ENCODE assay signal across 8 mouse cellular contexts in the genomic region with DNA sequence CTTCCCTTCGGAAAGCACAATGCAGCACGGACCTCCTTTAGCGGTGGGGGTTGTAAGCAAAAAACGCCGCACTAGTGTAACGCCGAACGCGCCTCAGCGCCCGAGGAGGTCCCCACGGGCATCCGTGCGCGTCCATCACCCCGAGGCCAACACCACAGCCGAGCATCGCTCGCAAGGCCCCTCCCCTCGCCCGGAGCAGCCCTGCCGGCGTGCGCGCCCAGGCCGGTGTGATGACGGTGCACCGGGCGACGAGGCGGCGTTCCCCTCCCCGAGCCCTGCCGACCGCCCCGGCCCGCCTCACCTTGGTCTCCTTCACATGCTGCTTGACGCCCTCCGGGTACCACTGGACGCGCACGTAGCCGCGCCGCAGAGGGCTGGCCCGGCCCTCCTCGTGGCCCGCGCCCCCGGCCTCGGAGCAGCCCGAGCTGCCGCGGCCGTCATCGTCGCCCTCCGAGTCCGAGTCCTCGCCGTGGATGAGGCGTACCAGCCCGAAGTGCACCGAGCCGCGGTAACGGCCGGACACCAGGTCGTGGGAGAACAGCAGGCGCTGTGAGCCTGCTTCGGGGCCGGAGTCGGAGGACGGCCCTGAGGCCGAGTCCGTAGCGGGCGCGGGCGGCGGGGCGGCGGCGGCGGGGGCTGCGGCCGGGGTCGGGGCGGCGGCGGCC. TPM values are rescaled to one million over a fixed set of nuclear protein-coding genes. Genes with fewer than 3 reads are reported as not detected.
DNase-seq lines count a peak whose midpoint lies in the region; ATAC-seq and TF ChIP-seq lines count a peak whose summit lies in the region.

No protein-coding gene starts in this region.

- H3K36me3 ChIP-seq in intestine, postnatal 0 days (ENCODE audit: control insufficient read depth, insufficient read depth), result no peaks in the 10 kb centered on the region
- no peaks in the 10 kb centered on the region for H3K36me3 ChIP-seq in liver, embryonic 11.5 days (ENCODE audit: control insufficient read depth, insufficient read depth, low read length)
- no peaks in the 10 kb centered on the region for H3K36me3 ChIP-seq in midbrain, postnatal 0 days (ENCODE audit: insufficient read depth, low read length)

- peak; percentile 52 to 61 for DNase-seq in left cerebral cortex, adult 18-20 months (ENCODE audit: low spot score in 2 of 2)
- DNase-seq in left cerebral cortex, adult 11 months (ENCODE audit: low spot score), result no peak
- DNase-seq in cerebellum, postnatal 36 days, result peak; percentile 61 to 72
- peak; percentile 58 to 61 for DNase-seq in frontal cortex, postnatal 36 days (ENCODE audit: low spot score in 2 of 2)
- peak; percentile 70 for DNase-seq in liver, embryonic 11.5 days (ENCODE audit: low spot score)
- peak; percentile 36 for DNase-seq in midbrain, postnatal 0 days (ENCODE audit: low spot score)
- peak; percentile 53 to 63 for DNase-seq in spleen, postnatal 14 days (ENCODE audit: low spot score in 2 of 2)

- under 1% methylated on average over 88 of the region's 91 CpGs for WGBS in intestine, postnatal 0 days
- under 1% methylated on average over 88 of the region's 91 CpGs for WGBS in liver, embryonic 11.5 days
- under 1% methylated on average over 60 of the region's 91 CpGs for WGBS in midbrain, postnatal 0 days

- H3K27ac ChIP-seq in intestine, postnatal 0 days (ENCODE audit: low read depth, low read length), result no peak overlapping the region; the same call in 1 of the 2 replicates
- peak overlapping the region; percentile 82 for H3K27ac ChIP-seq in liver, embryonic 11.5 days (ENCODE audit: low read depth, low read length)
- H3K27ac ChIP-seq in midbrain, postnatal 0 days (ENCODE audit: low read depth, low read length), result peak overlapping the region; percentile 87

- peak; percentile 65 for ATAC-seq in intestine, postnatal 0 days
- peak; percentile 75 for ATAC-seq in liver, embryonic 11.5 days (replicated peaks; ENCODE audit: low FRiP score)
- ATAC-seq in midbrain, postnatal 0 days (ENCODE audit: low FRiP score), result peak; percentile 70

- no peaks in the 10 kb centered on the region for H3K27me3 ChIP-seq in intestine, postnatal 0 days (replicated peaks; ENCODE audit: control insufficient read depth, insufficient read depth, low read length)
- no peaks in the 10 kb centered on the region for H3K27me3 ChIP-seq in liver, embryonic 11.5 days (replicated peaks; ENCODE audit: control insufficient read depth, insufficient read depth, low read length)
- H3K27me3 ChIP-seq in midbrain, postnatal 0 days (ENCODE audit: insufficient read depth, low read length), result no peaks in the 10 kb centered on the region

- peak overlapping the region; percentile 100 for H3K4me2 ChIP-seq in intestine, postnatal 0 days (replicated peaks; ENCODE audit: low read depth)
- H3K4me2 ChIP-seq in liver, embryonic 11.5 days, result peak overlapping the region; percentile 99
- peak overlapping the region; percentile 65 for H3K4me2 ChIP-seq in midbrain, postnatal 0 days (ENCODE audit: low read depth, low read length, poor library complexity, severe bottlenecking)

- no peaks in the 10 kb centered on the region; the same call in 1 of the 2 replicates for H3K4me1 ChIP-seq in intestine, postnatal 0 days (replicated peaks; ENCODE audit: control insufficient read depth, insufficient read depth, low read length)
- peaks cover 14% of the 10 kb centered on the region for H3K4me1 ChIP-seq in liver, embryonic 11.5 days (replicated peaks; ENCODE audit: control insufficient read depth, insufficient read depth, low read length)
- H3K4me1 ChIP-seq in midbrain, postnatal 0 days (ENCODE audit: insufficient read depth, low read length), result 0 out of 2 replicates have a peak, but pooled peaks cover 7% of the 10 kb centered on the region

- no peak for TF ChIP-seq CTCF in intestine, postnatal 0 days (IDR thresholded peaks at IDR 0.05; ENCODE audit: low read depth)
- TF ChIP-seq CTCF in midbrain, postnatal 0 days (IDR thresholded peaks at IDR 0.05), result no peak

- peak overlapping the region; percentile 82 for H3K4me3 ChIP-seq in intestine, postnatal 0 days (ENCODE audit: low read depth, low read length)
- H3K4me3 ChIP-seq in liver, embryonic 11.5 days (ENCODE audit: low read depth, low read length), result peak overlapping the region; percentile 98
- H3K4me3 ChIP-seq in midbrain, postnatal 0 days (ENCODE audit: low read depth, low read length), result peak overlapping the region; percentile 88

- no peaks in the 10 kb centered on the region for H3K9me3 ChIP-seq in intestine, postnatal 0 days (ENCODE audit: control insufficient read depth)
- H3K9me3 ChIP-seq in liver, embryonic 11.5 days (ENCODE audit: control insufficient read depth, low read length), result no peaks in the 10 kb centered on the region
- no peaks in the 10 kb centered on the region for H3K9me3 ChIP-seq in midbrain, postnatal 0 days (ENCODE audit: low read length)

- H3K9ac ChIP-seq in intestine, postnatal 0 days (ENCODE audit: low read depth, low read length), result peak overlapping the region; percentile 75
- peak overlapping the region; percentile 87 for H3K9ac ChIP-seq in liver, embryonic 11.5 days (ENCODE audit: low read depth, low read length)
- peak overlapping the region; percentile 99 for H3K9ac ChIP-seq in midbrain, postnatal 0 days (replicated peaks; ENCODE audit: low read length, poor library complexity, severe bottlenecking)

RNA-seq across cellular contexts. Expression of a gene that starts 0.4 kb away (rescaled TPM):
- total RNA-seq in left cerebral cortex, adult 18-20 months (2021), result 100 to 1,000 TPM; 123 TPM
- 3.7 and 4.8 TPM in 2 replicates for polyA plus RNA-seq in intestine, postnatal 0 days (2015; fragmentation: Nextera tagmentation; extraction: Ambion mirVana)
- 13.5 and 13.9 TPM in 2 replicates for polyA plus RNA-seq in liver, embryonic 11.5 days (2014; fragmentation: Nextera tagmentation; extraction: Ambion mirVana)
- total RNA-seq in midbrain, postnatal 0 days (2014; rRNA removed), result 109 and 112 TPM in 2 replicates
- polyA plus RNA-seq in midbrain, postnatal 0 days (2015; fragmentation: Nextera tagmentation; extraction: Ambion mirVana), result 35.2 and 35.7 TPM in 2 replicates

RNA-seq across cellular contexts. Expression of a gene that starts 5.4 kb away (rescaled TPM):
- total RNA-seq in left cerebral cortex, adult 18-20 months (2021), result 1 to 10 TPM in 1 of 2 experiments, under 1 TPM in 1; 0.56 to 1.4 TPM
- not detected in 2 replicates for polyA plus RNA-seq in intestine, postnatal 0 days (2015; fragmentation: Nextera tagmentation; extraction: Ambion mirVana)
- not detected in 2 replicates for polyA plus RNA-seq in liver, embryonic 11.5 days (2014; fragmentation: Nextera tagmentation; extraction: Ambion mirVana)
- total RNA-seq in midbrain, postnatal 0 days (2014; rRNA removed), result 0.52 and 0.82 TPM in 2 replicates
- 0.90 and 0.94 TPM in 2 replicates for polyA plus RNA-seq in midbrain, postnatal 0 days (2015; fragmentation: Nextera tagmentation; extraction: Ambion mirVana)

RNA-seq across cellular contexts. Expression of a gene that starts 46.0 kb away (rescaled TPM):
- total RNA-seq in left cerebral cortex, adult 18-20 months (2021), result 1 to 10 TPM; 1.6 to 1.9 TPM
- polyA plus RNA-seq in intestine, postnatal 0 days (2015; fragmentation: Nextera tagmentation; extraction: Ambion mirVana), result 7.6 and 8.4 TPM in 2 replicates
- 9.9 and 10.6 TPM in 2 replicates for polyA plus RNA-seq in liver, embryonic 11.5 days (2014; fragmentation: Nextera tagmentation; extraction: Ambion mirVana)
- total RNA-seq in midbrain, postnatal 0 days (2014; rRNA removed), result 3.4 and 4.5 TPM in 2 replicates
- 1.0 TPM in 2 replicates for polyA plus RNA-seq in midbrain, postnatal 0 days (2015; fragmentation: Nextera tagmentation; extraction: Ambion mirVana)

RNA-seq across cellular contexts. Expression of a gene that starts 50.1 kb away (rescaled TPM):
- 1 to 10 TPM; 7.9 to 9.9 TPM for total RNA-seq in left cerebral cortex, adult 18-20 months (2021)
- polyA plus RNA-seq in intestine, postnatal 0 days (2015; fragmentation: Nextera tagmentation; extraction: Ambion mirVana), result 2.5 and 3.3 TPM in 2 replicates
- 39.0 and 44.1 TPM in 2 replicates for polyA plus RNA-seq in liver, embryonic 11.5 days (2014; fragmentation: Nextera tagmentation; extraction: Ambion mirVana)
- total RNA-seq in midbrain, postnatal 0 days (2014; rRNA removed), result 12.2 and 12.4 TPM in 2 replicates
- 9.3 and 13.8 TPM in 2 replicates for polyA plus RNA-seq in midbrain, postnatal 0 days (2015; fragmentation: Nextera tagmentation; extraction: Ambion mirVana)
